Mouse (Mus musculus) spleen, adult 12 weeks (tissue): ENCODE results near the gene Gm7970.
"Not testable (repeated sequence)": the region's sequence is repeated elsewhere in the genome, so short reads cannot be mapped to it uniquely, and the experiment has no call there.

Experiments
- DNase-seq: peaks from one replicate; pipeline ENCODE4 v3.0.0; 2022; ENCODE audit warnings: low spot score

Gm7970 gene

GRCm38 (mm10) chr14:41555483-41555882, at the start of gene Gm7970:
Gene Gm7970 (minus strand): TSS chr14:41555583.
- not testable (repeated sequence) for DNase-seq

GRCm38 (mm10) chr14:41600935-41601334, 45.6 kb upstream of the Gm7970 start:
- not testable (repeated sequence) for DNase-seq

GRCm38 (mm10) chr14:41586346-41586745, 31.0 kb upstream of the Gm7970 start:
- not testable (repeated sequence) for DNase-seq

- DNase-seq, result not testable (repeated sequence)
These were observed 17.5 kb upstream of the Gm7970 start, which contains the start of gene 1700049E17Rik2 for GRCm38 (mm10) chr14:41572911-41573310. Gene 1700049E17Rik2 (plus strand): TSS chr14:41573211.

- not testable (repeated sequence) for DNase-seq
These were observed 30.7 kb downstream of the Gm7970 start for GRCm38 (mm10) chr14:41524695-41525094.

- DNase-seq, result not testable (repeated sequence)
These were observed 34.7 kb downstream of the Gm7970 start for GRCm38 (mm10) chr14:41520683-41521082.
